Mouse (Mus musculus) embryonic facial prominence, embryonic 12.5 days (tissue): ENCODE data around the gene Txndc17. TPM values are rescaled to one million over a fixed set of nuclear protein-coding genes. Genes with fewer than 3 reads are reported as not detected.

Experiments used
- polyA plus RNA-seq: library from polyadenylated mRNA; unstranded; fragments of >200 nt; fragmentation: Nextera tagmentation; extraction: Ambion mirVana; gene quantifications from 2 replicates; pipeline ENCODE4 v1.2.1, GENCODE M21; 2016

The Txndc17 gene
- polyA plus RNA-seq, 1 experiment from 2014 or later: 202 TPM

Other genes with a start within 250 kb of the Txndc17 start
- 0.36 and 0.61 TPM in 2 replicates for gene Aipl1, start 170.0 kb upstream of the Txndc17 start, polyA plus RNA-seq
- gene Pimreg, start 165.5 kb upstream of the Txndc17 start, polyA plus RNA-seq: 143 and 144 TPM in 2 replicates
- gene Pitpnm3, start 71.8 kb upstream of the Txndc17 start, polyA plus RNA-seq: 0.24 and 0.33 TPM in 2 replicates
- gene Gm43951, start 707 bp upstream of the Txndc17 start, polyA plus RNA-seq: 0.95 and 0.99 TPM in 2 replicates
- 16.7 and 23.2 TPM in 2 replicates for gene 4933427D14Rik, start 88 bp upstream of the Txndc17 start, polyA plus RNA-seq
- gene Med31, start 8.0 kb downstream of the Txndc17 start, polyA plus RNA-seq: 47.0 and 48.8 TPM in 2 replicates
- gene Slc13a5, start 59.7 kb downstream of the Txndc17 start, polyA plus RNA-seq: 0.14 and 0.31 TPM in 2 replicates
- gene Xaf1, start 94.1 kb downstream of the Txndc17 start, polyA plus RNA-seq: 1.9 and 2.6 TPM in 2 replicates
- gene Fbxo39, start 106.9 kb downstream of the Txndc17 start, polyA plus RNA-seq: not detected in 2 replicates
- gene Tekt1, start 154.9 kb downstream of the Txndc17 start, polyA plus RNA-seq: 5.1 and 6.4 TPM in 2 replicates
- gene Smtnl2, start 204.2 kb downstream of the Txndc17 start, polyA plus RNA-seq: 22.6 and 23.4 TPM in 2 replicates
- gene Ggt6, start 228.0 kb downstream of the Txndc17 start, polyA plus RNA-seq: 0.09 and 0.32 TPM in 2 replicates
- 148 and 172 TPM in 2 replicates for gene Mybbp1a, start 233.8 kb downstream of the Txndc17 start, polyA plus RNA-seq